Mouse (Mus musculus) hindbrain, embryonic 13.5 days (tissue): ENCODE data around the gene Strc. TPM values are rescaled to one million over a fixed set of nuclear protein-coding genes. Genes with fewer than 3 reads are reported as not detected.
"Not testable (repeated sequence)": the region's sequence is repeated elsewhere in the genome, so short reads cannot be mapped to it uniquely, and the experiment has no call there.

ENCODE experiments used
- ATAC-seq: fragments of 200-750 bp; cut with Nextera tagmentation; 2 replicates; pipeline ENCODE4 v1.8.0; 2017; ENCODE audit warnings: moderate TSS enrichment; ENCODE audit not compliant: low FRiP score
- H3K27ac ChIP-seq: fragments of 300-500 bp; sonication (generic); 2 replicates; pipeline ENCODE4 v1.5.1; 2015; ENCODE audit warnings: inconsistent platforms, mild to moderate bottlenecking, moderate library complexity
- H3K27me3 ChIP-seq: fragments of 300-500 bp; sonication (generic); 2 replicates; pipeline ENCODE4 v1.6.1; 2015; ENCODE audit warnings: mild to moderate bottlenecking, inconsistent platforms
- H3K36me3 ChIP-seq: fragments of 300-500 bp; sonication (generic); 2 replicates; pipeline ENCODE4 v1.6.1; 2015; ENCODE audit warnings: mild to moderate bottlenecking, inconsistent platforms
- H3K4me1 ChIP-seq: fragments of 300-500 bp; sonication (generic); replicated peaks from 2 replicates; pipeline ENCODE4 v1.6.1; 2015; ENCODE audit warnings: inconsistent platforms
- H3K4me2 ChIP-seq: fragments of 300-500 bp; sonication (generic); 2 replicates; pipeline ENCODE4 v1.6.1; 2015; ENCODE audit warnings: inconsistent platforms, mild to moderate bottlenecking, moderate library complexity
- H3K4me3 ChIP-seq: fragments of 300-500 bp; sonication (generic); 2 replicates; pipeline ENCODE4 v1.5.1; 2015; ENCODE audit warnings: mild to moderate bottlenecking, inconsistent platforms
- H3K9ac ChIP-seq: fragments of 300-500 bp; sonication (generic); 2 replicates; pipeline ENCODE4 v1.6.1; 2015; ENCODE audit warnings: mild to moderate bottlenecking, inconsistent platforms
- H3K9me3 ChIP-seq: fragments of 300-500 bp; sonication (generic); 2 replicates; pipeline ENCODE4 v1.6.1; 2016; ENCODE audit warnings: inconsistent platforms
- WGBS: fragments of 180-500 bp; shearing (Covaris S2); methylation state at CpG from one replicate; pipeline ENCODE4 v1.1.7; 2015; 5-methylcytosine and 5-hydroxymethylcytosine counted together
- polyA plus RNA-seq: library from polyadenylated mRNA; unstranded; fragments of >200 nt; fragmentation: Nextera tagmentation; extraction: Ambion mirVana; gene quantifications from 2 replicates; pipeline ENCODE4 v1.2.1, GENCODE M21; 2015

The Strc gene
- polyA plus RNA-seq = not detected in 2 replicates

GRCm38 (mm10) chr2:121386961-121387575 is at the start of gene Strc:
TSS of gene Strc (minus strand) at chr2:121387168.
- H3K36me3 ChIP-seq, ATAC-seq, H3K9me3 ChIP-seq, H3K27me3 ChIP-seq, H3K4me3 ChIP-seq, H3K4me2 ChIP-seq, H3K4me1 ChIP-seq, H3K9ac ChIP-seq, H3K27ac ChIP-seq: not testable (repeated sequence)
- WGBS = 98% methylated on average over 17 of the region's 17 CpGs

- no peak overlapping the region for H3K4me3 ChIP-seq
- no peak overlapping the region for H3K4me2 ChIP-seq
- H3K4me1 ChIP-seq = no peaks in the 10 kb centered on the region
- ATAC-seq = no peak
- H3K36me3 ChIP-seq = peaks cover 95% of the 10 kb centered on the region
- H3K27ac ChIP-seq = no peak overlapping the region
- no peaks in the 10 kb centered on the region for H3K9me3 ChIP-seq
- WGBS = 93% methylated on average over 1 of the region's 1 CpGs
- no peak overlapping the region for H3K9ac ChIP-seq
- 0 out of 2 replicates have a peak, but pooled peaks cover 3% of the 10 kb centered on the region for H3K27me3 ChIP-seq
Observed at GRCm38 (mm10) chr2:121434854-121435253, 47.9 kb upstream of the Strc start.

GRCm38 (mm10) chr2:121425890-121426289 is 38.9 kb upstream of the Strc start:
- no peak overlapping the region for H3K27ac ChIP-seq
- no peaks in the 10 kb centered on the region for H3K9me3 ChIP-seq
- WGBS = 95% methylated on average over 2 of the region's 2 CpGs
- H3K9ac ChIP-seq = no peak overlapping the region
- no peak overlapping the region for H3K4me3 ChIP-seq
- no peaks in the 10 kb centered on the region for H3K27me3 ChIP-seq
- peaks cover 85% of the 10 kb centered on the region for H3K36me3 ChIP-seq
- no peak for ATAC-seq
- H3K4me1 ChIP-seq = no peaks in the 10 kb centered on the region
- no peak overlapping the region for H3K4me2 ChIP-seq

- Histone ChIP-seq H3K4me3 (no peak overlapping the region), H3K9me3 (no peaks in the 10 kb centered on the region), H3K9ac (no peak overlapping the region), H3K36me3 (peaks cover 72% of the 10 kb centered on the region), H3K27me3 (no peaks in the 10 kb centered on the region), H3K27ac (no peak overlapping the region), H3K4me1 (peaks cover 7% of the 10 kb centered on the region), H3K4me2 (no peak overlapping the region)
- WGBS = 93% methylated on average over 2 of the region's 2 CpGs
- no peak for ATAC-seq
Observed at GRCm38 (mm10) chr2:121423166-121423565, 36.2 kb upstream of the Strc start.

- H3K27ac ChIP-seq = no peak overlapping the region
- no peak overlapping the region for H3K4me3 ChIP-seq
- peaks cover 33% of the 10 kb centered on the region for H3K36me3 ChIP-seq
- H3K4me2 ChIP-seq = no peak overlapping the region
- H3K27me3 ChIP-seq = no peaks in the 10 kb centered on the region
- peaks cover 38% of the 10 kb centered on the region for H3K4me1 ChIP-seq
- no peak for ATAC-seq
- 92% methylated on average over 3 of the region's 3 CpGs for WGBS
- H3K9ac ChIP-seq = no peak overlapping the region
- no peaks in the 10 kb centered on the region for H3K9me3 ChIP-seq
Observed at GRCm38 (mm10) chr2:121418476-121418875, 31.5 kb upstream of the Strc start.

- peak overlapping the region; percentile 8; the same call in 1 of the 2 replicates for H3K4me3 ChIP-seq
Observed at GRCm38 (mm10) chr2:121416356-121416755, 29.4 kb upstream of the Strc start.

GRCm38 (mm10) chr2:121415591-121415990 is 28.6 kb upstream of the Strc start:
- WGBS = 92% methylated on average over 3 of the region's 3 CpGs
- Histone ChIP-seq H3K9ac (peak overlapping the region; percentile 97), H3K4me2 (peak overlapping the region; percentile 58), H3K36me3 (peaks cover 17% of the 10 kb centered on the region), H3K4me1 (peaks cover 50% of the 10 kb centered on the region), H3K4me3 (peak overlapping the region; percentile 98), H3K27ac (no peak overlapping the region), H3K9me3 (no peaks in the 10 kb centered on the region), H3K27me3 (no peaks in the 10 kb centered on the region)
- ATAC-seq = no peak

More at GRCm38 (mm10) chr2:121416356-121416755, 29.4 kb upstream of the Strc start:
- H3K27ac ChIP-seq = no peak overlapping the region
- 95% methylated on average over 6 of the region's 6 CpGs for WGBS
- H3K4me2 ChIP-seq = peak overlapping the region; percentile 58; the same call in 1 of the 2 replicates
- H3K27me3 ChIP-seq = no peaks in the 10 kb centered on the region
- H3K36me3 ChIP-seq = peaks cover 17% of the 10 kb centered on the region
- H3K4me1 ChIP-seq = peaks cover 50% of the 10 kb centered on the region
- no peaks in the 10 kb centered on the region for H3K9me3 ChIP-seq
- ATAC-seq = no peak
- H3K9ac ChIP-seq = no peak overlapping the region

- peak overlapping the region; percentile 97 for H3K9ac ChIP-seq
- peaks cover 50% of the 10 kb centered on the region for H3K4me1 ChIP-seq
- H3K27me3 ChIP-seq = no peaks in the 10 kb centered on the region
- peak overlapping the region; percentile 58 for H3K4me2 ChIP-seq
- H3K36me3 ChIP-seq = peaks cover 17% of the 10 kb centered on the region
- no peaks in the 10 kb centered on the region for H3K9me3 ChIP-seq
- no peak for ATAC-seq
- 42% methylated on average over 3 of the region's 3 CpGs for WGBS
- peak overlapping the region; percentile 98 for H3K4me3 ChIP-seq
- no peak overlapping the region for H3K27ac ChIP-seq
Observed at GRCm38 (mm10) chr2:121415103-121415502, 28.1 kb upstream of the Strc start.

- Histone ChIP-seq H3K4me2 (peak overlapping the region; percentile 58), H3K9me3 (no peaks in the 10 kb centered on the region), H3K27ac (peak overlapping the region; percentile 97), H3K4me1 (peaks cover 50% of the 10 kb centered on the region), H3K9ac (peak overlapping the region; percentile 97), H3K27me3 (no peaks in the 10 kb centered on the region), H3K4me3 (peak overlapping the region; percentile 98), H3K36me3 (peaks cover 13% of the 10 kb centered on the region; the same call in 1 of the 2 replicates)
- peak; percentile 63 for ATAC-seq
- WGBS = 1% methylated on average over 29 of the region's 32 CpGs
Observed at GRCm38 (mm10) chr2:121414139-121414685, 27.2 kb upstream of the Strc start.

- H3K9ac ChIP-seq = peak within 1 kb of the TSS; percentile 97
- no peaks in the 10 kb centered on the region for H3K9me3 ChIP-seq
- peak; percentile 100 for ATAC-seq
- under 1% methylated on average over 66 of the region's 68 CpGs for WGBS
- peak within 1 kb of the TSS; percentile 97 for H3K27ac ChIP-seq
- H3K4me1 ChIP-seq = peaks cover 45% of the 10 kb centered on the region
- H3K36me3 ChIP-seq = peaks cover 7% of the 10 kb centered on the region; the same call in 1 of the 2 replicates
- peak within 1 kb of the TSS; percentile 98 for H3K4me3 ChIP-seq
- peak within 1 kb of the TSS; percentile 63 for H3K4me2 ChIP-seq
- no peaks in the 10 kb centered on the region for H3K27me3 ChIP-seq
Observed at GRCm38 (mm10) chr2:121413387-121414042, 26.5 kb upstream of the Strc start, which contains the start of the genes Pdia3 and Catsper2. TSS of gene Pdia3 (plus strand) at chr2:121413775. TSS of gene Catsper2 (minus strand) at chr2:121413792.

GRCm38 (mm10) chr2:121412843-121413386 is 25.9 kb upstream of the Strc start:
- ATAC-seq = no peak
- WGBS = 16% methylated on average over 4 of the region's 4 CpGs
- peak overlapping the region; percentile 97 for H3K27ac ChIP-seq

GRCm38 (mm10) chr2:121408160-121408559 is 21.2 kb upstream of the Strc start:
- H3K4me1 ChIP-seq = peaks cover 12% of the 10 kb centered on the region
- no peaks in the 10 kb centered on the region; the same call in 1 of the 2 replicates for H3K36me3 ChIP-seq
- no peak overlapping the region for H3K9ac ChIP-seq
- 30% methylated on average over 4 of the region's 4 CpGs for WGBS
- H3K27me3 ChIP-seq = no peaks in the 10 kb centered on the region
- no peak for ATAC-seq
- H3K27ac ChIP-seq = no peak overlapping the region
- no peak overlapping the region for H3K4me3 ChIP-seq
- no peak overlapping the region for H3K4me2 ChIP-seq
- no peaks in the 10 kb centered on the region for H3K9me3 ChIP-seq

More at GRCm38 (mm10) chr2:121412843-121413386, 25.9 kb upstream of the Strc start:
- peak overlapping the region; percentile 98 for H3K4me3 ChIP-seq
- H3K36me3 ChIP-seq = peaks cover 1% of the 10 kb centered on the region; the same call in 1 of the 2 replicates
- H3K4me2 ChIP-seq = peak overlapping the region; percentile 63
- H3K9ac ChIP-seq = peak overlapping the region; percentile 97
- no peaks in the 10 kb centered on the region for H3K9me3 ChIP-seq
- H3K4me1 ChIP-seq = peaks cover 43% of the 10 kb centered on the region
- H3K27me3 ChIP-seq = no peaks in the 10 kb centered on the region
